Mouse (Mus musculus): ENCODE results near the gene Pth1r.
"Not testable (repeated sequence)": the region's sequence is repeated elsewhere in the genome, so short reads cannot be mapped to it uniquely, and the experiment has no call there.

Pth1r gene

GRCm38 (mm10) chr9:110684100-110684831, 62.7 kb downstream of the Pth1r start:
- DNase-seq (ENCODE audit: low read depth, low spot score) = no peak

GRCm38 (mm10) chr9:110683574-110684099, 63.3 kb downstream of the Pth1r start:
- no peak for DNase-seq (ENCODE audit: low read depth, low spot score)

GRCm38 (mm10) chr9:110682697-110683096, 64.2 kb downstream of the Pth1r start:
- DNase-seq (ENCODE audit: low read depth, low spot score) = not testable (repeated sequence)

GRCm38 (mm10) chr9:110682255-110682654, 64.7 kb downstream of the Pth1r start:
- no peak for DNase-seq (ENCODE audit: low read depth, low spot score)

GRCm38 (mm10) chr9:110681817-110682216, 65.1 kb downstream of the Pth1r start:
- DNase-seq (ENCODE audit: low read depth, low spot score) = no peak

- DNase-seq (ENCODE audit: low read depth, low spot score) = no peak
These were observed 66.0 kb downstream of the Pth1r start for GRCm38 (mm10) chr9:110680736-110681507.

GRCm38 (mm10) chr9:110678886-110679285, 68.1 kb downstream of the Pth1r start:
- DNase-seq (ENCODE audit: low read depth, low spot score) = no peak

GRCm38 (mm10) chr9:110676492-110676911, 70.4 kb downstream of the Pth1r start:
- DNase-seq (ENCODE audit: low read depth, low spot score) = no peak

- no peak for DNase-seq (ENCODE audit: low read depth, low spot score)
These were observed 73.7 kb downstream of the Pth1r start for GRCm38 (mm10) chr9:110673107-110673752.

GRCm38 (mm10) chr9:110672462-110673106, 74.4 kb downstream of the Pth1r start:
- no peak for DNase-seq (ENCODE audit: low read depth, low spot score)

Data from retina, adult 2 months (tissue).